Mouse (Mus musculus) heart, postnatal 25 days (tissue): ENCODE measurements around the gene Lpin1. TPM values are rescaled to one million over a fixed set of nuclear protein-coding genes. Genes with fewer than 3 reads are reported as not detected.
A peak's percentile ranks its signal among the peaks of the same experiment; 100 is the strongest.

ENCODE experiments used
- DNase-seq: peaks from one replicate; pipeline ENCODE4 v3.0.0; 2022; ENCODE audit warnings: low spot score
- intact Hi-C: fragments of 180-260 bp; cut with DNase I; formaldehyde crosslinking; loops from one replicate; pipeline ENCODE4 v1.15.1; 2025
- total RNA-seq, 2 experiments: library from RNA; stranded (reverse); gene quantifications; 2 replicates each; pipeline ENCODE4 v1.2.3; 2021

The Lpin1 gene
- total RNA-seq, 2 experiments from 2014 or later = 161 to 169 TPM

- intact Hi-C loops = no loop called here
- no peak for DNase-seq
These were observed 26.6 kb downstream of the Lpin1 start for GRCm38 (mm10) chr12:16584035-16584682.

GRCm38 (mm10) chr12:16583313-16583712 lies 27.5 kb downstream of the Lpin1 start:
- intact Hi-C loops = no loop called here

GRCm38 (mm10) chr12:16580306-16580705 lies 30.5 kb downstream of the Lpin1 start:
- intact Hi-C loops = no loop called here
- no peak for DNase-seq

More at GRCm38 (mm10) chr12:16583313-16583712, 27.5 kb downstream of the Lpin1 start:
- DNase-seq = no peak

GRCm38 (mm10) chr12:16577665-16578233 lies 33.0 kb downstream of the Lpin1 start:
- intact Hi-C loops = no loop called here
- DNase-seq = no peak

DNA sequence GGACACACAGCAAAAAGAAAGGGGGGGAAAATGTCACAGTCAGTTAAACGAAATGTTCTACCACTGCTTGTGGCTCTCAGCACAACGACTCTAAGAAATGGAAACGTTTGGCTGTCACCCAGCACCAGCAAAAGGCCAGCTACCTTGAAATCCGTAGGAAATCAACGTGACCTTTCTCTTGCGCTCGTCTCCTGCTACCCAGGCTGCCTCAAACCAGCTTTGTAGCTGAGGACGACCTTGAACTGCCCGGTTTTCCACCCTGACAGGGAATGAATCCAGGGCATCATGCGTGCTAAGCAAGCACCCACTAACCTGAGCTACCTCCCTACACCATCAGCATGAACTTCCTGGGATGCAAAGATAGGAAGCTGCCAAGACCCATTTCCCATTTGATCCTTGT lies 39.5 kb downstream of the Lpin1 start:
- no peak for DNase-seq
- intact Hi-C loops = no loop called here

DNA sequence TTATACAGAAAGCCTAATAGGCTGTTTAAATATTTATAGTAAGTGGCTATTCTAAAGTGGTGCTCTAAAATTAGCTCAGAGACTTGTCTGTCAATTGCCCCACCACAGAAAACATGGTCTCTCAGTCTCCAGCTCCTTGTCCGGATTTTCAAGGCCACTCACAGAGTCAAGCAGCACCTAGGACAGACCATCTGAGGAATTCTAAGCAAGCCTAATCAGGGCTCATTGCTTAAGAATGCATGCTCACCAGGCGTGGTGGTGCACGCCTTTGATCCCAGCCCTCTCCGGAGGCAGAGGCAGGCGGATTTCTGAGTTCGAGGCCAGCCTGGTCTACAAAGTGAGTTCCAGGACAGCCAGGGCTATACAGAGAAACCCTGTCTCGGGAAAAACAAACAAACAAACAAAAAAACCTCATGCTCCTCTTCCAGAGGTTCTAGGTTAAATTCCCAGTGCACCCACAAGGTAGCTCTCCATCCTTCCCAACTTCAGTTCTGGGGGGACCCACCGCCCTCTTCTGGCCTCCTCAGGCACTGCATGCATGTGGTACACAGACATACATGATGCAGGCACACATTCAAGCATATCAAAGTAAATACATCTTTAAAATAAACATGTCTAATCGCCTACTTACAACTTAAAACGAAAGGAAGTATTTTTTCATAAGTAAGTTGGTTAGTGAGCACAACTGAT lies 40.2 kb downstream of the Lpin1 start:
- intact Hi-C loops = no loop called here
- no peak for DNase-seq

DNA sequence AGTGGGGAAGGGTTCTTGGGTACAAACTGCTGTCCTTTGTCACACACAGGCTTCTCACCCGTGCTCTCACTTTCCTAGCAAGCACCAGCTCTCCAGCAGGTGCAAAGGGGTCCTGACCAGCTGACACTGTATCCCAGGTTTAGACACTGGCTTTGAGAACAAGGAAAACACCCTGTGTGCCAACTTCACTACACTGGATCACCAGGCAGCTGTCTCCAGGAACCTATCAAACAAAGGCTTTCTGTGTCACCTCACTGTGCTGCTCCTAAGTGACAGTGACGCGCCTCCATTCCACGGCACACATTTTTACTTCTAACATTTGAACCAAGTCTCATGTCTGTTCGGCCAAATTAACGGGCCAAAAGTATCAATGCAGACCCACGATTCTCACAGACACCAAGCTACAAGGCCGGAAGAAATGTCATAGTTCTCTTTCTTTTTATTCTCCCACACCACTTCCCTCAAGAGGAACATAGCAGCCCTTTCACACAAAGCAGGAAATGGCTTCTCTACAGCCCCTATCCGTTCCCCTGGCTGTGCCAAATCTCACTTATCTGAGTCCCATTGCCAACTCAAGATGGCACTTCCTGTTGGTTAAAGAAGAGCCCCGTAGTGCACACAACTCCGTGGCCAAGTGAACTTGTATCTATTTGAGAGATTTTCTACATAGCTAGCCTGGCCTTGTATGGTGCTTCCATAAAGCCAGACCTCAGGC lies 41.7 kb downstream of the Lpin1 start:
- intact Hi-C loops = loop anchor here (1.0 to 5.0 kb wide), 2 partner anchors 65 to 233 kb away; partner anchors contain the start of gene Greb1
- no peak for DNase-seq

GRCm38 (mm10) chr12:16568496-16568895 lies 42.3 kb downstream of the Lpin1 start:
- intact Hi-C loops = loop anchor here (1.0 to 5.0 kb wide), 2 partner anchors 66 to 234 kb away; partner anchors contain the start of gene Greb1
- peak; percentile 29 for DNase-seq

DNA sequence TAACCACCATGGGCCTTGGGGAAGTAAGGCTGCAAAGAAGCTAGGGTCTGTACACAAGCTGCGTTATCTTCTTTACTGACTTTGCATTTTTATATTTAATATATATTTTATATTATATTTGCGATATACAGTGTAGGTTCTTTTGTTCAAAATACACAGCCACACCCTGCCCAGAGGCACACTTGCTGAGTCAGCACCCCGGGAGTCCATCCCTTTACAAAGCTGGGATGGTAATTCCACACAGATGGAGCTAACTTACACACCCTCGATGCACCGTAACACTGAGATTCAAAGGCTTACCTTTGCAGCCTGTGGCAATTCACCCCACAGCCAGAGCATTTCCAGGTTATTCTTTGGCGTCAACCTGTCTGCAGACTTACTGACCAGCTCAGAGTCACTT lies 42.7 kb downstream of the Lpin1 start:
- DNase-seq = no peak
- intact Hi-C loops = loop anchor here (1.0 to 5.0 kb wide), 2 partner anchors 66 to 234 kb away; partner anchors contain the start of gene Greb1

DNA sequence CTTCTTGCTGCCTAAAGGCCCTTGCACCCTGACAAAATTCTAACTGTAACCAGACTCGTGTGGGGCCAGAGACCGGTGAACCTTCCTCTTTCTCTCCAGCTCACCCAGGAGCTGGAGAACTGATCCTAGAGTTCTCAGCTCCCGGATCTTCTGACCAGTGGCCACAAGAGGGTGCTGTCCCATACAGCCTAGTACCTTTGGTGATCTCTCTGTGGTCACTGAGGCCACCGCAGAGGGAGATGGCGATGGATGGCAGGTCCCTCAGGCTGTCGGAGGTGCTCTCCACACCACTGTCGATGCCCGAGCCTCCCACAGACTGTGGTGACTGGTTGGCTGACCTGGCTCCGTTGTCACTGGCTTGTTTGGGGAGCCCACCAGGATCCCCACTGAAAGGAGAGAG lies 47.3 kb downstream of the Lpin1 start:
- DNase-seq = no peak
- intact Hi-C loops = no loop called here

DNA sequence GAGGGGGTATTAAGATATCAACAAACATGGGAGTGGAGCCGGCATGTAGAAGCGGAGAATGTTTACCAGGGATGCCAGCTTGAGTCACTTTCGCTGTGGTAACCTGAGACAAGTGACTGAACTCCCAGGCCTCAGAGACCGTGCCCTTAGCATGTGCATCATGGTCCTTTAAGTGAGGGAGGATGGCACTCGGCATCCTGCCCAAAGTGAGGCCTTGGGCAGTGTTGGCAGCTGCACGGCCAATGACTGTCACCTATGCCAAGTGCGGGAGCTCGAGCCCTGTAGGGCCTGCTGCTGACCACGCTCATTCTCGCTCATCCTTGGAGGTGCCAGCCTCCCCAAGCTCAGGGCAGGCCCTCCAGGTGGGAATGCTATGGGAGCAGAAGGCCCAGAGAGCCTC lies 48.1 kb downstream of the Lpin1 start:
- no peak for DNase-seq
- intact Hi-C loops = no loop called here

- intact Hi-C loops = no loop called here
- no peak for DNase-seq
These were observed 48.6 kb downstream of the Lpin1 start for GRCm38 (mm10) chr12:16562181-16562580.

GRCm38 (mm10) chr12:16557271-16557670 lies 53.5 kb downstream of the Lpin1 start:
- DNase-seq = no peak
- intact Hi-C loops = no loop called here

DNA sequence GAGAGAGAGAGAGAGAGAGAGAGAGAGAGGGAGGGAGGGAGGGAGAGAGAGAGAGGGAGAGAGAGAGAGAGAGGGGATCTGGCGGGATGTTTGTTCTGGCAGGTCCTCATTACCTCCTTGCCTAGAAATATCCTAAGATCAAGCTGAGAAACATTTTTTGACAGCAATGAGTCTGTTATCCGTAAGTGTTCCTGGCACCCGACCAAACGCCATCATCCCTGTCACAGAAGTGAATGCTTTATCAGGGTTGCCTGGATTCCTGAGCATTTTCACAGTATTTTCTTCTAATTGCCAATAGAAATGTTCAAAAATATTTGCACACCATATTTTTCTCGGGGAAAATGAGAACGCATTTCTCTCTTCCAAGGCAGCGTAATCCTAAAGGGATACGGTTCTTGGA lies 56.6 kb downstream of the Lpin1 start:
- no peak for DNase-seq
- intact Hi-C loops = no loop called here

- intact Hi-C loops = no loop called here
- DNase-seq = no peak
These were observed 58.5 kb downstream of the Lpin1 start for GRCm38 (mm10) chr12:16552108-16552771.

GRCm38 (mm10) chr12:16550983-16551454 lies 59.7 kb downstream of the Lpin1 start:
- DNase-seq = no peak

GRCm38 (mm10) chr12:16548824-16549375 lies 61.9 kb downstream of the Lpin1 start:
- no peak for DNase-seq
- intact Hi-C loops = no loop called here

More at GRCm38 (mm10) chr12:16550983-16551454, 59.7 kb downstream of the Lpin1 start:
- intact Hi-C loops = no loop called here

DNA sequence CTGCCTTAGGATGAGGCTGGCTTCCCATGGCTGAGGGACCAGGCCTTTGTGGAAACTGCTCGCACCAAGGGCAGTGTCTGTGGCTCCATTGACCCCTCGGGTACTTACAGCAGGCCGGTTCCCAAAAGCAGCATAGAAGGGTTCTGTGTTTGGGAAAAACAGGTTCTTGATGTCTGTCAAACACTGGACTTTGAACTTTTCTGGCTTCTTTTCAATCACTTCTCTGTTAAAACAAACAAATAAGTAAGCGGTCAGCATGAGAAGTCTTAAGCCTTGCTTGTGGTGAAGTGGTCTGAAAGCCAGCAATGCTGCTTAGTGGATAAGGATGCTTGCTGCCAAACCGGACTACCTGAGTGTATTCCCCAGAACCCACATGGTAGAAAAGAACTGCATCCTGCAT lies 69.2 kb downstream of the Lpin1 start:
- no peak for DNase-seq
- intact Hi-C loops = no loop called here

- intact Hi-C loops = no loop called here
These were observed 70.1 kb downstream of the Lpin1 start for GRCm38 (mm10) chr12:16540712-16541111.

More at GRCm38 (mm10) chr12:16540712-16541111, 70.1 kb downstream of the Lpin1 start:
- DNase-seq = no peak
